Mouse (Mus musculus) T-cell, adult 2 months (primary cell): ENCODE measurements around the gene Rhox3a2.
"Not testable (repeated sequence)": the region's sequence is repeated elsewhere in the genome, so short reads cannot be mapped to it uniquely, and the experiment has no call there.

ENCODE experiments used
- DNase-seq: peaks from one replicate; pipeline ENCODE4 v3.0.0; 2022; ENCODE audit warnings: low spot score

Rhox3a2 gene

DNA sequence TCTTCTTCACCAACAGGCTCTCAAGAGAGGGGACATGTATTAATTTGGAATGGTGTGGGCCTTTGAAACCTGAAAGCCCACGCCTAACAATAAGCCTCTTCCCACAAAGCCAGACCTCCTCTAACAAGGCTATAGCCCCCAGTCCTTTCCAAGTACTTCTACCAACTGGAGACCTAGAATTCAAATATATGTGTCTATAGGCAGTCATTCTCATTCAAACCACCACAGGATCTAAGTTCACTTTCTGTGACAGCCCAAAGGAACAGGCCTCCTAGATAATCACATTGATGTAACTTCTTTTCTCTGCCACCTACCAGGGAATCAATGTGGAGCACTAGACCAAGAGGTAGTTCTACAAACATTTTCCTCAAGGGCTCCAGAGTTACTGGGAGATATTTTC, at the start of gene Rhox3a2:
TSS of gene Rhox3a2 (plus strand) at position 301 of the 400 bp plus-strand sequence.
- not testable (repeated sequence) for DNase-seq

DNA sequence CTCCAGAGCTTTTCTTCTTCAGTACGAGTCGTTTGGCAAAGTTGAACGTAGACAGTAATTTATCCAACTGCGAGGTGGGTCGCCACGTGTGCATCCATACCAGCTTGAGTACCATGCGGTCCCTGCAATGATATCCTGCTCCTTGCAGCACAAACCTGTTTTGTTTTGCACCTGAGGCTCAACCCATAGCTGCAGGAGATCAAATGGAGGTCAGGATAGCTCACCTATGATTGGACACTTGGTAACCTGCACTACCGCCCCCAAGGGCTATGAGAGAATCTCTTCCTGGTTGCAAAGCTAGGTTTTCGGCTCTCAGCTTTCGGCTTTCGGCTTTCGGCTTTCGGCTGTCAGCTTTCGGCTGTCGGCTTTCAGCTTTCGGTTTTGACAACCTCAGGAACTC, 10.7 kb downstream of the Rhox3a2 start, which contains the start of gene Rhox4a2:
TSS of gene Rhox4a2 (plus strand) at position 301 of the 400 bp plus-strand sequence.
- DNase-seq, result not testable (repeated sequence)

GRCm38 (mm10) chrX:37411767-37412166, 31.9 kb downstream of the Rhox3a2 start, which contains the start of gene Rhox2b:
Rhox2b (plus strand) TSS chrX:37412067.
- not testable (repeated sequence) for DNase-seq

DNA sequence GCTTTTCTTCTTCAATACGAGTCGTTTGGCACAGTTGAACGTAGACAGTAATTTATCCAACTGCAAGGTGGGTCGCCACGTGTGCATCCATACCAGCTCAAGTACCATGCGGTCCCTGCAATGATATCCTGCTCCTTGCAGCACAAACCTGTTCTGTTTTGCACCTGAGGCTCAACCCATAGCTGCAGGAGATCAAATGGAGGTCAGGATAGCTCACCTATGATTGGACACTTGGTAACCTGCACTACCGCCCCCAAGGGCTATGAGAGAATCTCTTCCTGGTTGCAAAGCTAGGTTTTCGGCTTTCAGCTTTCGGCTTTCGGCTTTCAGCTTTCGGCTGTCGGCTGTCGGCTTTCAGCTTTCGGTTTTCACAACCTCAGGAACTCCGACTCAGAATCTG, 52.4 kb downstream of the Rhox3a2 start, which contains the start of gene Rhox4b:
TSS of gene Rhox4b (plus strand) at position 301 of the 400 bp plus-strand sequence.
- not testable (repeated sequence) for DNase-seq
